ENCODE assay signal across 18 mouse cellular contexts in genomic region chr4:4635338-4635737, GRCm38 (mm10).
DNase-seq lines count a peak whose midpoint lies in the region; ATAC-seq lines count a peak whose summit lies in the region.
"Had no signal": no experiment of that assay in that cellular context is flagged by ENCODE, and none has a peak within 500 bp of the region (broad histone marks: within the 10 kb centered on the region; RNA-seq: fewer than 3 reads in every experiment).

No protein-coding gene starts in this region.

- H3K4me1 ChIP-seq in kidney, embryonic 14.5 days (ENCODE audit: control insufficient read depth, insufficient read depth, low read length) = no peaks in the 10 kb centered on the region
- 0 out of 2 replicates have a peak, but pooled peaks cover 8% of the 10 kb centered on the region for H3K4me1 ChIP-seq in embryonic facial prominence, embryonic 14.5 days (ENCODE audit: control insufficient read depth, insufficient read depth, low read length)
- peaks cover 18% of the 10 kb centered on the region for H3K4me1 ChIP-seq in limb, embryonic 15.5 days
- H3K4me1 ChIP-seq in hindbrain, embryonic 10.5 days (replicated peaks) = 0 out of 2 replicates have a peak, but pooled peaks cover 10% of the 10 kb centered on the region
- H3K4me1 ChIP-seq: forebrain, embryonic 12.5 days; hindbrain, embryonic 15.5 days; midbrain, embryonic 12.5 days had no signal

- no peak overlapping the region for H3K9ac ChIP-seq in kidney, embryonic 14.5 days (ENCODE audit: low read depth, low read length)
- H3K9ac ChIP-seq in embryonic facial prominence, embryonic 14.5 days (ENCODE audit: low read depth, low read length) = no peak overlapping the region
- H3K9ac ChIP-seq in limb, embryonic 15.5 days = no peak overlapping the region
- H3K9ac ChIP-seq: forebrain, embryonic 12.5 days; hindbrain, embryonic 15.5 days; lung, embryonic 14.5 days; midbrain, embryonic 12.5 days had no signal

- ATAC-seq in kidney, embryonic 14.5 days (ENCODE audit: low FRiP score, low TSS enrichment) = peak; percentile 66
- peak; percentile 49 for ATAC-seq in CD4-positive, CD25-positive, alpha-beta regulatory T cell, adult 4 months
- ATAC-seq in embryonic facial prominence, embryonic 14.5 days (ENCODE audit: low read depth) = no peak
- no peak for ATAC-seq in limb, embryonic 15.5 days (ENCODE audit: insufficient number of reproducible peaks, low FRiP score, low TSS enrichment, low read depth)

- H3K4me3 ChIP-seq in kidney, embryonic 14.5 days (ENCODE audit: low read length) = no peak overlapping the region
- H3K4me3 ChIP-seq in embryonic facial prominence, embryonic 14.5 days (ENCODE audit: low read depth, low read length) = no peak overlapping the region
- no peak overlapping the region for H3K4me3 ChIP-seq in limb, embryonic 15.5 days
- H3K4me3 ChIP-seq in hindbrain, embryonic 10.5 days = no peak overlapping the region
- H3K4me3 ChIP-seq: forebrain, embryonic 12.5 days; gastrocnemius, adult 2 months; hindbrain, embryonic 15.5 days; left cerebral cortex, adult 2 months; midbrain, embryonic 12.5 days had no signal

- H3K27me3 ChIP-seq in kidney, embryonic 14.5 days (ENCODE audit: control insufficient read depth, insufficient read depth, low read length) = no peaks in the 10 kb centered on the region
- no peaks in the 10 kb centered on the region for H3K27me3 ChIP-seq in embryonic facial prominence, embryonic 14.5 days (replicated peaks; ENCODE audit: control insufficient read depth, insufficient read depth, low read length)
- H3K27me3 ChIP-seq in limb, embryonic 15.5 days = no peaks in the 10 kb centered on the region
- H3K27me3 ChIP-seq in hindbrain, embryonic 10.5 days (ENCODE audit: insufficient read depth, poor library complexity, severe bottlenecking) = no peaks in the 10 kb centered on the region
- H3K27me3 ChIP-seq: forebrain, embryonic 12.5 days; hindbrain, embryonic 15.5 days; midbrain, embryonic 12.5 days had no signal

- DNase-seq in kidney, postnatal 25 days = no peak
- DNase-seq in embryonic facial prominence, embryonic 14.5 days (ENCODE audit: low spot score) = peak; percentile 47
- DNase-seq in hindbrain, embryonic 10.5 days (ENCODE audit: low spot score) = no peak
- DNase-seq in frontal cortex, adult 2 months (ENCODE audit: extremely low spot score in 1 of 2, low spot score in 1 of 2) = no peak
- DNase-seq: cerebellum, adult 11-12 months; gastrocnemius, adult 2 months; heart, postnatal 10 days; kidney, adult 18-20 months; liver; lung, embryonic 14.5 days had no signal

- no peak overlapping the region for H3K27ac ChIP-seq in kidney, embryonic 14.5 days (ENCODE audit: low read depth, low read length)
- H3K27ac ChIP-seq in embryonic facial prominence, embryonic 14.5 days (replicated peaks; ENCODE audit: low read depth, low read length) = no peak overlapping the region
- peak overlapping the region; percentile 50; the same call in 1 of the 2 replicates for H3K27ac ChIP-seq in limb, embryonic 15.5 days
- no peak overlapping the region for H3K27ac ChIP-seq in hindbrain, embryonic 10.5 days
- H3K27ac ChIP-seq: forebrain, embryonic 12.5 days; gastrocnemius, adult 2 months; hindbrain, embryonic 15.5 days; left cerebral cortex, adult 2 months; macrophage; midbrain, embryonic 12.5 days had no signal

- no peak overlapping the region for H3K4me2 ChIP-seq in kidney, embryonic 14.5 days (replicated peaks; ENCODE audit: low read depth, low read length)
- H3K4me2 ChIP-seq in embryonic facial prominence, embryonic 14.5 days (ENCODE audit: low read depth, low read length) = no peak overlapping the region
- H3K4me2 ChIP-seq in limb, embryonic 15.5 days = no peak overlapping the region
- H3K4me2 ChIP-seq: forebrain, embryonic 12.5 days; hindbrain, embryonic 15.5 days; lung, embryonic 14.5 days; midbrain, embryonic 12.5 days had no signal

- H3K9me3 ChIP-seq in kidney, embryonic 14.5 days (ENCODE audit: control insufficient read depth, low read length) = no peaks in the 10 kb centered on the region
- no peaks in the 10 kb centered on the region for H3K9me3 ChIP-seq in embryonic facial prominence, embryonic 14.5 days (ENCODE audit: control insufficient read depth, low read length)
- no peaks in the 10 kb centered on the region for H3K9me3 ChIP-seq in limb, embryonic 15.5 days
- no peaks in the 10 kb centered on the region for H3K9me3 ChIP-seq in hindbrain, embryonic 10.5 days
- H3K9me3 ChIP-seq: forebrain, embryonic 12.5 days; hindbrain, embryonic 15.5 days; midbrain, embryonic 12.5 days had no signal

- WGBS in kidney, embryonic 14.5 days = 8% methylated on average over 6 of the region's 6 CpGs
- 13% methylated on average over 6 of the region's 6 CpGs for WGBS in embryonic facial prominence, embryonic 14.5 days
- WGBS in limb, embryonic 15.5 days = 7% methylated on average over 6 of the region's 6 CpGs
- 63% methylated on average over 6 of the region's 6 CpGs for WGBS in hindbrain, embryonic 10.5 days

- no peaks in the 10 kb centered on the region for H3K36me3 ChIP-seq in kidney, embryonic 14.5 days (ENCODE audit: control insufficient read depth, insufficient read depth, low read length)
- no peaks in the 10 kb centered on the region for H3K36me3 ChIP-seq in embryonic facial prominence, embryonic 14.5 days (ENCODE audit: control insufficient read depth, insufficient read depth, low read length)
- H3K36me3 ChIP-seq in limb, embryonic 15.5 days = no peaks in the 10 kb centered on the region
- H3K36me3 ChIP-seq in hindbrain, embryonic 10.5 days = no peaks in the 10 kb centered on the region
- H3K36me3 ChIP-seq: forebrain, embryonic 12.5 days; hindbrain, embryonic 15.5 days; midbrain, embryonic 12.5 days had no signal

Comparison
In these comparisons a context has a peak if more than half of its experiments do, and no peak if none do; other contexts are left out.
1. ATAC-seq: peak in kidney, embryonic 14.5 days (single experiment) and CD4-positive, CD25-positive, alpha-beta regulatory T cell, adult 4 months (single experiment); none in embryonic facial prominence, embryonic 14.5 days (single experiment) and limb, embryonic 15.5 days (single experiment).